Mouse (Mus musculus): Measurements from ENCODE around the gene Xirp2. TPM values are rescaled to one million over a fixed set of nuclear protein-coding genes. Genes with fewer than 3 reads are reported as not detected.
A peak's percentile ranks its signal among the peaks of the same experiment; 100 is the strongest.

Gene Xirp2
- polyA plus RNA-seq, 1 experiment: not detected

GRCm38 (mm10) chr2:67564851-67565479, 119.2 kb downstream of the Xirp2 start:
- H3K4me1 ChIP-seq (ENCODE audit: control insufficient read depth, insufficient read depth, low read length): peaks cover 8% of the 10 kb centered on the region
- H3K27ac ChIP-seq (ENCODE audit: control insufficient read depth, insufficient read depth, low read depth, low read length): no peak overlapping the region
- peak overlapping the region; percentile 70 for H3K4me3 ChIP-seq (ENCODE audit: control insufficient read depth, low read depth, low read length)
- TF ChIP-seq POLR2A (IDR thresholded peaks at IDR 0.05; ENCODE audit: control insufficient read depth, low read depth, low read length) (no peak), CTCF (IDR thresholded peaks at IDR 0.05; ENCODE audit: control insufficient read depth, insufficient read depth, insufficient replicate concordance, low read depth, low read length) (no peak)
- H3K36me3 ChIP-seq (ENCODE audit: control insufficient read depth, insufficient read depth, low read length): no peaks in the 10 kb centered on the region
- no peaks in the 10 kb centered on the region for H3K27me3 ChIP-seq (ENCODE audit: control insufficient read depth, insufficient read depth, low read length)

GRCm38 (mm10) chr2:67565480-67566331, 119.9 kb downstream of the Xirp2 start, which contains the start of gene B3galt1:
Gene B3galt1, plus strand, starts transcription at chr2:67565871.
- no peak within 1 kb of the TSS for H3K27ac ChIP-seq (ENCODE audit: control insufficient read depth, insufficient read depth, low read depth, low read length)
- no peak for TF ChIP-seq POLR2A (IDR thresholded peaks at IDR 0.05; ENCODE audit: control insufficient read depth, low read depth, low read length)
- TF ChIP-seq CTCF (IDR thresholded peaks at IDR 0.05; ENCODE audit: control insufficient read depth, insufficient read depth, insufficient replicate concordance, low read depth, low read length): no peak
- H3K4me3 ChIP-seq (ENCODE audit: control insufficient read depth, low read depth, low read length): peak within 1 kb of the TSS; percentile 70
- peaks cover 8% of the 10 kb centered on the region for H3K4me1 ChIP-seq (ENCODE audit: control insufficient read depth, insufficient read depth, low read length)
- H3K36me3 ChIP-seq (ENCODE audit: control insufficient read depth, insufficient read depth, low read length): no peaks in the 10 kb centered on the region
- H3K27me3 ChIP-seq (ENCODE audit: control insufficient read depth, insufficient read depth, low read length): no peaks in the 10 kb centered on the region

GRCm38 (mm10) chr2:67566566-67566965, 120.8 kb downstream of the Xirp2 start:
- no peaks in the 10 kb centered on the region for H3K36me3 ChIP-seq (ENCODE audit: control insufficient read depth, insufficient read depth, low read length)
- no peak for TF ChIP-seq POLR2A (IDR thresholded peaks at IDR 0.05; ENCODE audit: control insufficient read depth, low read depth, low read length)
- TF ChIP-seq CTCF (IDR thresholded peaks at IDR 0.05; ENCODE audit: control insufficient read depth, insufficient read depth, insufficient replicate concordance, low read depth, low read length): no peak
- no peaks in the 10 kb centered on the region for H3K27me3 ChIP-seq (ENCODE audit: control insufficient read depth, insufficient read depth, low read length)

GRCm38 (mm10) chr2:67567141-67567680, 121.4 kb downstream of the Xirp2 start:
- no peak overlapping the region for H3K27ac ChIP-seq (ENCODE audit: control insufficient read depth, insufficient read depth, low read depth, low read length)
- peaks cover 8% of the 10 kb centered on the region for H3K4me1 ChIP-seq (ENCODE audit: control insufficient read depth, insufficient read depth, low read length)
- H3K4me3 ChIP-seq (ENCODE audit: control insufficient read depth, low read depth, low read length): no peak overlapping the region
- no peaks in the 10 kb centered on the region for H3K27me3 ChIP-seq (ENCODE audit: control insufficient read depth, insufficient read depth, low read length)
- TF ChIP-seq CTCF (IDR thresholded peaks at IDR 0.05; ENCODE audit: control insufficient read depth, insufficient read depth, insufficient replicate concordance, low read depth, low read length) (no peak), POLR2A (IDR thresholded peaks at IDR 0.05; ENCODE audit: control insufficient read depth, low read depth, low read length) (no peak)
- no peaks in the 10 kb centered on the region for H3K36me3 ChIP-seq (ENCODE audit: control insufficient read depth, insufficient read depth, low read length)

More at GRCm38 (mm10) chr2:67566566-67566965, 120.8 kb downstream of the Xirp2 start:
- H3K27ac ChIP-seq (ENCODE audit: control insufficient read depth, insufficient read depth, low read depth, low read length): no peak overlapping the region
- H3K4me3 ChIP-seq (ENCODE audit: control insufficient read depth, low read depth, low read length): peak overlapping the region; percentile 15; the same call in 1 of the 2 replicates
- H3K4me1 ChIP-seq (ENCODE audit: control insufficient read depth, insufficient read depth, low read length): peaks cover 8% of the 10 kb centered on the region

Other genes with a start within 250 kb of the Xirp2 start
- gene Gm21830, start 32.3 kb upstream of the Xirp2 start, polyA plus RNA-seq (2012; rRNA removed): not detected in 2 replicates
- gene Gm26727, start 12.8 kb upstream of the Xirp2 start, polyA plus RNA-seq (2012; rRNA removed): not detected in 2 replicates
- gene B3galt1, start 119.9 kb downstream of the Xirp2 start, polyA plus RNA-seq (2012; rRNA removed): 0.36 and 0.40 TPM in 2 replicates

Measured in testis, adult 2 months (tissue).